Mouse (Mus musculus) heart, postnatal 25 days (tissue): ENCODE data around the gene Srgn. TPM values are rescaled to one million over a fixed set of nuclear protein-coding genes. Genes with fewer than 3 reads are reported as not detected.
"Not testable (repeated sequence)": the region's sequence is repeated elsewhere in the genome, so short reads cannot be mapped to it uniquely, and the experiment has no call there.

Experiments
- DNase-seq: peaks from one replicate; pipeline ENCODE4 v3.0.0; 2022; ENCODE audit warnings: low spot score
- intact Hi-C: fragments of 180-260 bp; cut with DNase I; formaldehyde crosslinking; loops from one replicate; pipeline ENCODE4 v1.15.1; 2025
- total RNA-seq, 2 experiments: library from RNA; stranded (reverse); gene quantifications; 2 replicates each; pipeline ENCODE4 v1.2.3; 2021

The Srgn gene
- total RNA-seq, 2 experiments from 2014 or later = 40.2 to 45.4 TPM

DNA sequence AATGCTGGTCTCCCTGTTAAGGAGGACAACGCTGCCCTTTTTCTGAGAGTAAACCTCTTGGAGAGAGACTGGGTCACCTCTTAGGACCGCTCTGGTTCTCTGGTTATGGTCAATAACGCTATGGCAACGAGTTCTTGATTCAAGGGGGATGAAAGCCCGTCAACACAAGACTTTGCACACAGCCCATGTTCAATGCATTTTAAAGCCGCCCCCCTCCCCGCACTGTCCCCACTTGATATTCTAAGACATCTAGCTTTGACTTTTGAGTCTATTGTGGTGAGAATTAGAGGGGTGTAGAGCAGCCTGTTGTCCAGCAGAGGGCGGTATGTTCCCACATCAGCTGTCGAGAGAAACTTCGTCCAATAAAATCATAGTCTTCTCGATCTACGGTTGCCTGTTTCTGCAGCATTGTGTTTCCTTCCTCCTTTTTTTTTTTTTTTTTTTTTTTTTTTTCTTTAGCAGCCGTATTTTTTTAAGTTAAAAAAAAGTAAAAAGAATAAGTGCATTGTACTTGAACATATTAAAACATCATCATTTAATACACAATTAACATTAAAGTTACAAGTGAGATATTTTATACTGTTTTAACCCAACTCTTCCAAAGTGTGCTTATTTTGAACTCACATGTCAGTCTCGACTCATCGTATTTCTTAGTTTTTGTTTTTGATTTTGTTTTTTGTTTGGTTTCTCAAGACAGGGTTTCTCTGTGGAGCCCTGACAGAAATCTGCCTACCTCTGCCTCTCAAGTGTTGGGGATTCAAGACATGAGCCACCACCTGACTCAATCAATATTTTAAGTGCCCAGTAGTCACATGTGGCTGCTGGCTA is 26.9 kb downstream of the Srgn start:
- intact Hi-C loops = loop anchor here (1.0 to 10.0 kb wide), 3 partner anchors 30 to 164 kb away; no protein-coding TSS in a partner anchor
- DNase-seq = no peak

DNA sequence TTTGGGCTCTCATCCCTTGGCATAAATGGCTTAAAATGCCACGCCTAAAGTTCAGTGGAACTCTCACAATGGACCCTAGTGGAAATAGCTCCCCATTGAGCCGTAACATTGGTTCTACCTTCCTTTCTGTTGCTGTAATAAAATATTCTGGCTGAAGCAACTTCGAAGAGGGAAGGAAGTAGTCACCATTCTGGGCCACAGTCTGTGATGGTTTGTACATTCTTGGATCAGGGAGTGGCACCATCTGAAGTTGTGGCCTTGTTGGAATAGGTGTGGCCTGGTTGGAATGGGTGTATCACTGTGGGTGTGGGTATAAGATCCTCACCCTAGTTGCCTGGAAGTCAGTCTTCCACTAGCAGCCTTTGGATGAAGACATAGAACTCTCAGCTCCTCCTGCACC is 35.6 kb downstream of the Srgn start:
- intact Hi-C loops, DNase-seq: not testable (repeated sequence)

DNA sequence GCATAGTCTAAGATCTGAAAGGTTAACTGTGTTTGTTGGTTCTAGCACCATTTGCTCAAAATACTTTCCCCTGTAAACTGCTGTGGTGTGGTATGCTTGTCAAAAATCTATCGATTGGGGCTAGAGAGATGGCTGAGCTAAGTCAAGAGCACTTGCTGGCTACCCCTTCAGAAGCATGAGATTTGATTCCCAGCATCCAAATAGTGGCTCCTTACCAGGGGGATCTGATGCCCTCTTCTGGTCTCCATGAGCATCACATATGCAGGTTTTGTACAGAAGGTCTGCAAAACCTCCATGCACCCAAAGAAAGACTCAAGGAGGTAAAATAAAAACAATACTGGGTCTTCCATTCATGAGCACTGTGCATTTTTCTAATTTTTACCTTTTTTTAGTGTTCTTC is 39.0 kb downstream of the Srgn start:
- no peak for DNase-seq
- intact Hi-C loops = no loop called here

DNA sequence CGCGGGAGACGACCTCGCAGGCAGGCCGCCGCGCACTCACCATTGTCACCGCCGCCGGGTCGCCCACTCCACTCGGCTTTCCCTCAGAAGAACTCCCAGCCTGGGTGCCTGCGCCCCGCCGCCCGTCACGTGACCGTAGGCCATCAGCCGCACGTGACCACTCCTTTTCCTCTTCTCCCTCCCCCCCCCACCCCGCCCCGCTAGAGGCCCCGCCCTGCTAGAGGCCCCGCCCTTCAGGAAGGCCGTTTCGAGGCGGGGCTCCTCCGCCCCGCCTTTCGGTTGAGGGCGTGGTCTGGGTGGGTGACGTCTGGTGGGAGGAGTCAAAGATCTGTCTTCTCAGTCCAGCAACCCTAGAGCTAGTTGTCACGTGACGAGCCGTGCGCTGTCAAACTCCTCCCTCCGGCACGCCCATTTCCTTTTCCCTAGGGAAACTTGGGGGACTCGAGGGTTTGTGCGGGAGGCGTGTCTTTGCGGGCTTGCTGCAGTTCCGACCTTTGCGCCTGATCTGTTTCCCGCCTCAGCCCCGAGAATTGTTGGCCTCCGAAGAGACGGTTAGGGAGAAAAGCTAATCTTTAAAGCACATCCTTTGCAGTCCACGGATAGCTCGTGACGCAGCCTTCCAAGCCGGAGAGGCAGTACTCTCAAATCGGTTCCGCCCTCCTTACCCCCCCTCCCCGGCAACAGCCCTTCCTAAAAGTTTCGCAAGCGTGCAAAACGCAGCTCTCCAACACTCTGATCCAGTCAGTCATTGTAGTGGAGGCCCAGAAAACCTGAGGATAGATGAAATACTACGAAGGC is 40.4 kb downstream of the Srgn start, which contains the start of gene Vps26a:
Gene Vps26a, minus strand, starts transcription at position 188 of the 798 bp plus-strand sequence.
- peak; percentile 99 for DNase-seq
- intact Hi-C loops = loop anchor here (2.0 kb wide), 1 partner anchor 38 kb away; the partner anchor contains the start of genes 4930507D05Rik and Supv3l1

DNA sequence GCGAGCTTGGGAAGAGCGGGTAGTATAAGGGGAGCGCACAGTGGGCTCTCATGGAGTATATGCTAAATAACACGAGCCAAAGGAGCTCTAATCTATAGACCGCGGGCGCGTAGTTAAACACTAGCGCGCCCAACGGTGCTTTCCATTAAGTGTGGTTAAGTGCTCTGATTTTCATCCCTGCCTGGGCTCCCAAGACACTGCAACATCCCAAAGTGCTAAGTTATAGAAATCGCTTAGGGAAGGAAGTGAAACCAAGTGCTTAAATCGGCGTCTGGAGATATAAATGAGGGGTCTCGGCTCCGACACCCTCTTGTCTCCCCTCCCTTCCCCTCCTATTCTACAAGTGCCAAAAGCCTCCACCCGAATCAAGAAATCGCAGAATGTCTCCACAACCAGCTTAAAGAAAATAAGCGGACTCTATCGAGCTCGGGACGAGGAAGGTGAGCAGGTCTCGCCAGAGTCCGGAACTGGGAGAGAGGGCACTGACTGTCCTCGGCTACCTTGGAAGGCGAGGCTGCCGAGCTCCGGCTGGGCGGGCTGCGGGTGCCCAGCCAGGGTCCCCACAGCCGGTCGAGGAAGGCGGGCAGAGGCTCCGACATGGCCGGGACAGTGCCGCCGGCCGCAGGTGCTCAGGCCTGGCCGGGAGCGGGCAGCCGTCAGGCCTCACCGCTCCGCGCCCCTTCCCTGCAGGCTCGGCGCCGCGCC is 41.2 kb downstream of the Srgn start:
- DNase-seq = no peak
- intact Hi-C loops = loop anchor here (2.0 kb wide), 1 partner anchor 37 kb away; the partner anchor contains the start of genes 4930507D05Rik and Supv3l1

DNA sequence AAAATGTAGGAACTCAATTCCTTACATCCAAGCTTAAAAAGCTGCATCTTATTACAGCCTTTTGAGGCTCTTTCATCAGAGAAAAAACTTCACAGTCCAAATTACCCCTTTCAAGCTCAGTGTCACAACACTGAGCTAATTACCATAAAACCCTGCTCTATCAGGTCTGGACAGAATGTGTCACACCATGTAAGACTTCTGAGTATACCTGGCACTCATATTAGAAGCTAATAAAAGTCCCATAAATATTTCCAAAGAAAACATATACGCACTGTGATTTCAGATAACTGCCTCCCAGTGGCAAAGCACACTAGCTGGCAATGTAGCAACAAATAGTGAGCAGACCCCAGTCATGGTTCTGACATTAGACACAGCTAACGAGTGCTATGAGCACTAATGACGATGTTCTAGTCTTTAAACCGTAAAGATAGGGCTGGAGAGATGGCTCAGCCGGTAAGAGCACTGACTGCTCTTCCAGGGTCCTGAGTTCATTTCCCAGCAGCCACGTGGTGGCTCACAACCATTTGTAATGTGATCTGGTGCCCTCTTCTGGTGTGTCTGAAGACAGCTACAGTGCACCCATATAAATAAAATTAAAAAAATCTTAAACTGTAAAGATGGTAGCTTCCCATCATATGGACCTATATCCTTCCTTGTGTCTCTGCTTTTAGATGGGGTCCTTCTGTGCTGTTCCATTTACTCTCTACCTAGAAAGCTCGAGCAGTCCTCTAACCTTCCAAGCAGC is 46.0 kb downstream of the Srgn start:
- intact Hi-C loops = no loop called here

DNA sequence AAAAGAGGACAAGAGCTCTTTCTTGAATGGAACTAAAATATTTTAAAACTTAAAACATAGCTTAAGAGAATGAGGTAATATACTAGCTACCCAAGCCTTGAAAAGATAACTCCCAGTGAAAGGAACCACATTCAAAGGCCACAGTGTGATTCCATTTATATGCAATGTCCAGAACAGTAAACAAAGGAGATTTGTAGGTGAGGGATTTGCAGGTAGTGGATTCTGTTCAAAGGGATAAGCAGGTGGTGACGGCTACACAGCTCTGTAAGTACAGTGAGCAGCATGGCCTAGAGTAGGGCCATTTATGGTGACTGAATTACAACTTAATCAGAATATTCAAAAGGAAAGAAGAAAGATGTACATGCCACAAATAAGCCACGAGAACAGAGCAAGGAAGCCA is 50.3 kb downstream of the Srgn start:
- intact Hi-C loops = no loop called here
- no peak for DNase-seq

More for the DNA sequence above, 46.0 kb downstream of the Srgn start:
- no peak for DNase-seq

- no peak for DNase-seq
- intact Hi-C loops = no loop called here
Measured at GRCm38 (mm10) chr10:62474944-62475343, 52.3 kb downstream of the Srgn start.

DNA sequence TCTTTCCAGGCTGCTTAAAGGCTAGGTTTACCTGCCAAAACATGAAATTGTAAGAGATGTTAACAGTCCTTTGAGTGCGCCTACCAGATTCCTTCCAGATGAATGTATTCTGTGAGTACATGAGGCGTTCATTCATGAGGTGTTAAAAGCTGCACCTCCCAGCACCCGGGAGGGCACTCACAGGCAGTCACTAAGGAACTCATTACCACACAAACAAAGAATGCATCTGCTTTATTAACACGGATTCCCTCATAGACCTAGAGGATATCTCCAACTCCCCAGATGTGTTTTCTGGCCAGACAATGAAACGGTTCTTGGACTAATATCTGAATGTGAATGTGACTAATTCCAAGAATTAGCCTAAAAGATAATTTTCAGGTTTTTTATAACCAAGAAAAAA is 56.1 kb downstream of the Srgn start:
- DNase-seq = no peak
- intact Hi-C loops = no loop called here

GRCm38 (mm10) chr10:62469736-62470135 is 57.5 kb downstream of the Srgn start:
- intact Hi-C loops = no loop called here
- no peak for DNase-seq

DNA sequence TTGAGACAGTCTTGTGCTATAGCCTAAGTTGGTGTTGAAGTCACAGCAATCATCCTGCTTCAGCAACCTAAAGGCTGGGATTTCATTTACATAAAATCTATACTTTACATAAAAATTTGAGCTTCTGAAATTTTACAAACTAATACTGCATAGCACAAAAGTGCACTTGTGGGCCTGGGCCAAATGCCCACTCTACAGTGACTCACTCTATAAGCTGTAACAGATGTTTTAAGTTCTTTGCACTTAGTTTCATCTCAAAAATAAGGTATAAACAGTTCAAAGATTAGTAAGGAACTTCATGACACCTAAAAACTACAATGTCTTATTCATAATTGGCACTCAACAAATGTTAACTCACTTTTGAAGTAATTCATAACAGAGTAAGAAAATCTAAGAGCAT is 65.9 kb downstream of the Srgn start:
- no peak for DNase-seq
- intact Hi-C loops = no loop called here

- intact Hi-C loops, DNase-seq: not testable (repeated sequence)
Measured at GRCm38 (mm10) chr10:62452001-62452400, 75.2 kb downstream of the Srgn start.

- no peak for DNase-seq
- intact Hi-C loops = no loop called here
Measured at GRCm38 (mm10) chr10:62450280-62450640, 77.0 kb downstream of the Srgn start.

DNA sequence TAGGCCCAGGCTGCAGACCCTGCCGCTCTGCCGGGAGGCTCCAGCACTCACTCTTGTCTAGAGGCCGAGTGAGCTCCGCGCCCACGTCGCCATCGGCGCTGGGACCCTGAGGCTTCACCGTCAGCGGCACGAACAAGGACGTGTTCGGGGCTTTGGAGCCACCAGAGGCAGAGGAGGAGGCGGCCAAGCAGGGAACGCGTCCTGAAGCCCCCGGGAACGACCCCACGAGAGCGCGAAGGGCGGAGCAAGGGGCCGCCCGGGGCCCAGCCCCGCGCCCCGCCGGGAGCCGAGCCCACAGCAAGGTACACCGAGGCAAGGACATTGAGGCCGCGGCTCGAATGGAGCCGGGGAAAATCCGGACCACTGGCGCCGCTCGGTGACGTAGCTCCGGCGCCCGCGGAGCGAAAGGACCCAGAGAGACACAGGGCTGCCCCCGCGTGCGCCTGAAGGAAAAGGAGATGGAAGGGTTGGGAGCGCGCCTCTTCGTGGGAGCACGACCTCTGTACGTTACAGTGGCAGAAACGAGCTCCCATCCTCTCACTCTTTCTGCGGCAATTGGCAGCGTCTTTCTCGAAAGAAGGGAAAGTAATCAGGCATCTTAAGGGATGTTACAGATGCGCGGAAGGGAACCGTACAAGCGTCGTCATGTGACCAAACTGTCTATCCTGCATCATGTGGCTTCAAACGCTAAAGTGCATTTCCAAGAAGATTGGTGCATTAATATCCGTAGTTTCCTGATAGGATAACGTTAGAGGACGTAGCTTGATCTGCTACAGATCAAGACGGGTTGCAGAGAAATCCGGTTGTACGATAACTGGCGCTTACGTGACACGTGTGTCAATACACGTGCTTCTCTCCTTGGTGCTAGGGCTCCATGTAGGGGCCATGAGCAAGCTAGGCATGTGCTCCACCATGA is 77.6 kb downstream of the Srgn start, which contains the start of the genes 4930507D05Rik and Supv3l1:
Gene 4930507D05Rik, plus strand, starts transcription at position 126 of the 916 bp plus-strand sequence.
Gene Supv3l1, minus strand, starts transcription at position 375 of the 916 bp plus-strand sequence.
- DNase-seq = peak; percentile 79
- intact Hi-C loops = loop anchor here (2.0 kb wide), 1 partner anchor 37 kb away; the partner anchor contains the start of gene Vps26a
